Mouse (Mus musculus): ENCODE measurements around the gene Tns3. TPM values are rescaled to one million over a fixed set of nuclear protein-coding genes. Genes with fewer than 3 reads are reported as not detected.
A peak's percentile ranks its signal among the peaks of the same experiment; 100 is the strongest.

Gene Tns3
- polyA plus RNA-seq, 1 experiment: not detected

DNA sequence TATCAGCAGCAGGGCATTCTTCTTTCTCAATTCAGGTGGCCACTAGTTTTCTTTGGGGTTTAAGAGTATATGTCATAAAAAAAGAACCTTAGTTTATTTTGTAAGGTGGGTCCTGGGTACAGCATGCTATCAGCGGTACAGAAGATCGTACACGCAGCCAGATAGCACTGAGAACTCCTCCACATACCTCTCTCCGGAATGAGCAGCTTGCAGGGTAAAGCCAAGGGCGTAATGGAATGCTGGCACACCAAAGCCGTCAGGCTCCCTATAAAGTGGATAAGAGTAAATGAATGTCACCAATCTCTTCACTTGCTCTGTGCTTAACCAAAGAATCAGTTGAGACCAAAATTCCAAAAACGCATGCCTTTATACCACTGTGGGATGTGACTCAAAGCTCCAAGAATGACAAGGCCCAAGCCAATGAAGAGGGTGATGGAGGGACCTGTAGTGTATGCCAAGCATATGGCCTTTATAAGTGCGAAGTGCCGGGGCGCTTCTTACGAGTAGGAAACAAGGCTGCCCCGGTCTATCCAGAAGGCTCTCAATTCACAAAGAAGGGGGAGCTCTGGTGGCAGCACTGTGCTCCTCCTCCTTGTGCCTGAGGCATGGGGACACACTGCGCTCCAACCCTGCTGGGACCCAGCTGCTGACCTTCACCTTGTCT lies 219.4 kb downstream of the Tns3 start:
- TF ChIP-seq POLR2A (IDR thresholded peaks at IDR 0.05; ENCODE audit: insufficient read depth, low read depth, low read length) (no peak), CTCF (IDR thresholded peaks at IDR 0.05; ENCODE audit: insufficient read depth, low read depth, low read length) (no peak)
- peak overlapping the region; percentile 50; the same call in 1 of the 2 replicates for H3K27ac ChIP-seq (ENCODE audit: insufficient read depth, low read depth, low read length)
- 90% methylated on average over 13 of the region's 13 CpGs for WGBS
- H3K4me1 ChIP-seq (ENCODE audit: control insufficient read depth, insufficient read depth, low read length): peaks cover 17% of the 10 kb centered on the region
- H3K4me3 ChIP-seq (ENCODE audit: insufficient read depth, low read depth, low read length): no peak overlapping the region

GRCm38 (mm10) chr11:8443539-8444292 lies 220.6 kb downstream of the Tns3 start:
- Histone ChIP-seq H3K4me1 (ENCODE audit: control insufficient read depth, insufficient read depth, low read length) (peaks cover 17% of the 10 kb centered on the region), H3K4me3 (ENCODE audit: insufficient read depth, low read depth, low read length) (no peak overlapping the region), H3K27ac (ENCODE audit: insufficient read depth, low read depth, low read length) (peak overlapping the region; percentile 32; the same call in 1 of the 2 replicates)
- WGBS: 59% methylated on average over 11 of the region's 11 CpGs
- TF ChIP-seq CTCF (IDR thresholded peaks at IDR 0.05; ENCODE audit: insufficient read depth, low read depth, low read length) (no peak), POLR2A (IDR thresholded peaks at IDR 0.05; ENCODE audit: insufficient read depth, low read depth, low read length) (no peak)

DNA sequence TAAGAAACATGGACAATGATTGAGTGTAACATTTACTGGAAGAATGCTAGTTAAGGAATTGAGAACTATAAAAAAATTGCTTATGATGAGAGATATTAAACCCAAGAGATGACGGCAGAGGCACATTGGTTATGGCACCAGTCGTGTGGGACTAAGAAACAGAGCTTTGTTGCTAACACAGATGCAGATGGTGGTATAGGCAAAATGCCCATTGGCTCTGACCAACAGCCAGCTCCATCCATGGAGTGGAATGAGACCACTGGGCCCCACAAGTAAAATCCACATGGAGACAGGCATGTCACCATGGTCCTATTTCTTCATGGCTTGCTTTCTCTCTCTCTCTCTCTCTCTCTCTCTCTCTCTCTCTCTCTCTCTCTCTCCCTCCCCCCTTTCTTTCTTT lies 223.6 kb downstream of the Tns3 start:
- 64% methylated on average over 2 of the region's 2 CpGs for WGBS
- Histone ChIP-seq H3K4me1 (ENCODE audit: control insufficient read depth, insufficient read depth, low read length) (peaks cover 11% of the 10 kb centered on the region), H3K27ac (ENCODE audit: insufficient read depth, low read depth, low read length) (no peak overlapping the region), H3K4me3 (ENCODE audit: insufficient read depth, low read depth, low read length) (no peak overlapping the region)
- TF ChIP-seq POLR2A (IDR thresholded peaks at IDR 0.05; ENCODE audit: insufficient read depth, low read depth, low read length): no peak
- TF ChIP-seq CTCF (IDR thresholded peaks at IDR 0.05; ENCODE audit: insufficient read depth, low read depth, low read length): no peak

- no peak overlapping the region for H3K27ac ChIP-seq (ENCODE audit: insufficient read depth, low read depth, low read length)
- WGBS: 97% methylated on average over 5 of the region's 5 CpGs
- H3K4me3 ChIP-seq (ENCODE audit: insufficient read depth, low read depth, low read length): no peak overlapping the region
- peaks cover 9% of the 10 kb centered on the region for H3K4me1 ChIP-seq (ENCODE audit: control insufficient read depth, insufficient read depth, low read length)
- TF ChIP-seq CTCF (IDR thresholded peaks at IDR 0.05; ENCODE audit: insufficient read depth, low read depth, low read length) (no peak), POLR2A (IDR thresholded peaks at IDR 0.05; ENCODE audit: insufficient read depth, low read depth, low read length) (no peak)
Measured at GRCm38 (mm10) chr11:8440221-8440620, 224.1 kb downstream of the Tns3 start.

- Histone ChIP-seq H3K4me1 (ENCODE audit: control insufficient read depth, insufficient read depth, low read length) (peaks cover 6% of the 10 kb centered on the region), H3K27ac (ENCODE audit: insufficient read depth, low read depth, low read length) (no peak overlapping the region), H3K4me3 (ENCODE audit: insufficient read depth, low read depth, low read length) (no peak overlapping the region)
- TF ChIP-seq CTCF (IDR thresholded peaks at IDR 0.05; ENCODE audit: insufficient read depth, low read depth, low read length) (no peak), POLR2A (IDR thresholded peaks at IDR 0.05; ENCODE audit: insufficient read depth, low read depth, low read length) (no peak)
- 90% methylated on average over 9 of the region's 9 CpGs for WGBS
Measured at GRCm38 (mm10) chr11:8439035-8439434, 225.3 kb downstream of the Tns3 start.

DNA sequence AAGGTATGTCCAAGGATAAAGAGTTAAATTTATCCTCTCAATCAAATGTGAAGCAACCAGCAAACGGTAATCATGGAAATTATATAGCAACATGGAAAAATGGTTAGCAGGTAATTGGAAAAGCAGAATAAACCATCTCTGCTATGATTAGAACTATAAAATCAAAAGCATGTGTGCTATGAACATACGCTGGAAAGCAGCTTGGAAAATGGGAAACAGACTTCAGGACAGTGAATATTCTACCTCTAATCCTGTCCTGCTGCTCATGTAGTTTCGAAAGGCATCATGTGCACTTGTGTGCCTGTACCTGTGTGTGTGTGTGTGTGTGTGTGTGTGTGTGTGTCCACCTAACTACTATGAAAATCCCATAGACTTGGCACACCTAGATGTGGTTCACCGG lies 226.1 kb downstream of the Tns3 start:
- no peak for TF ChIP-seq CTCF (IDR thresholded peaks at IDR 0.05; ENCODE audit: insufficient read depth, low read depth, low read length)
- TF ChIP-seq POLR2A (IDR thresholded peaks at IDR 0.05; ENCODE audit: insufficient read depth, low read depth, low read length): no peak
- no peak overlapping the region for H3K4me3 ChIP-seq (ENCODE audit: insufficient read depth, low read depth, low read length)
- H3K4me1 ChIP-seq (ENCODE audit: control insufficient read depth, insufficient read depth, low read length): no peaks in the 10 kb centered on the region
- H3K27ac ChIP-seq (ENCODE audit: insufficient read depth, low read depth, low read length): no peak overlapping the region
- 99% methylated on average over 4 of the region's 4 CpGs for WGBS

- 91% methylated on average over 6 of the region's 6 CpGs for WGBS
- Histone ChIP-seq H3K4me3 (ENCODE audit: insufficient read depth, low read depth, low read length) (no peak overlapping the region), H3K27ac (ENCODE audit: insufficient read depth, low read depth, low read length) (no peak overlapping the region), H3K4me1 (ENCODE audit: control insufficient read depth, insufficient read depth, low read length) (no peaks in the 10 kb centered on the region)
- TF ChIP-seq POLR2A (IDR thresholded peaks at IDR 0.05; ENCODE audit: insufficient read depth, low read depth, low read length) (no peak), CTCF (IDR thresholded peaks at IDR 0.05; ENCODE audit: insufficient read depth, low read depth, low read length) (no peak)
Measured at GRCm38 (mm10) chr11:8435101-8435500, 229.2 kb downstream of the Tns3 start.

DNA sequence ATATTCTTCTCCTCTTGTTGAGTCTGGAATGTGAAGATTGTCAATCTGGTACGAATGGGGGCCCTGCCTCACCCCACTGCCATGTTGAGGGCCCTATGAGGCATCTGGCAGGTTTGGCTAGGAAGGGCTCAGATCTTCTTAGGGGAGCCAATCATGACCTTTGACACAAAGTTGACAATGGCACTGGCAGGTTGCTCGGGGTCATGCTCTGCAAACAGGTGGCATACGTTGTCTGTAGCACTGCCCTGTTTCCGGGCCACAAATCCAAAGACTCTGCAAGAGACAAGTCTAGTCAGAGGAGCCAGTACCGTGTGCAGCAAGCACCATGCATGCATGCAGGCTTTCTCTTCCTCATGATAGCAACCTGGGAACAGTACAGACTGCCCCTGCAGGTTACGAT lies 230.0 kb downstream of the Tns3 start:
- WGBS: 93% methylated on average over 6 of the region's 6 CpGs
- H3K4me1 ChIP-seq (ENCODE audit: control insufficient read depth, insufficient read depth, low read length): no peaks in the 10 kb centered on the region
- TF ChIP-seq CTCF (IDR thresholded peaks at IDR 0.05; ENCODE audit: insufficient read depth, low read depth, low read length) (no peak), POLR2A (IDR thresholded peaks at IDR 0.05; ENCODE audit: insufficient read depth, low read depth, low read length) (no peak)
- no peak overlapping the region for H3K27ac ChIP-seq (ENCODE audit: insufficient read depth, low read depth, low read length)
- no peak overlapping the region for H3K4me3 ChIP-seq (ENCODE audit: insufficient read depth, low read depth, low read length)

DNA sequence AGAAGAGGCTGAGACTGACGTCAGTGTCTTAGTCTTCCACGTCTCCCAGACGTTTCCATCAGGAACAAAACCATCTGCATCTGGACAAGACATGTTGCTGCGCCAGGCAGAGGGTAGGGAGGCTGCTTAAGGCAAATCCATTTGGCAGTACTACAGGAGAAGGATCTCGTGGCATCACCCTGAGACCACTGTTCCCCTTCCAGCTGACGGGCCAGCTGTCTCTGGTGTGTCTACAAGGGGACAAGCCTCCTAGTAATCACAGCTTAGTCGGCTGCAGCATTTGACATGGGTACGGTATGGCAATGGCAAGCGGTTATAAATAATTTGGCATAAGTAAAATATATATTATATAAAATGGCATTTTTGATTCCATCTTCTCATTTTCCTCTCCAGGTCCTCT lies 230.9 kb downstream of the Tns3 start:
- Histone ChIP-seq H3K4me3 (ENCODE audit: insufficient read depth, low read depth, low read length) (no peak overlapping the region), H3K4me1 (ENCODE audit: control insufficient read depth, insufficient read depth, low read length) (no peaks in the 10 kb centered on the region), H3K27ac (ENCODE audit: insufficient read depth, low read depth, low read length) (no peak overlapping the region)
- TF ChIP-seq CTCF (IDR thresholded peaks at IDR 0.05; ENCODE audit: insufficient read depth, low read depth, low read length): no peak
- TF ChIP-seq POLR2A (IDR thresholded peaks at IDR 0.05; ENCODE audit: insufficient read depth, low read depth, low read length): no peak
- WGBS: 82% methylated on average over 9 of the region's 9 CpGs
